Mouse (Mus musculus): ENCODE results near the gene Slc38a3. TPM values are rescaled to one million over a fixed set of nuclear protein-coding genes. Genes with fewer than 3 reads are reported as not detected.

The Slc38a3 gene
- polyA plus RNA-seq, 1 experiment from 2014 or later, result 7.2 TPM

DNA sequence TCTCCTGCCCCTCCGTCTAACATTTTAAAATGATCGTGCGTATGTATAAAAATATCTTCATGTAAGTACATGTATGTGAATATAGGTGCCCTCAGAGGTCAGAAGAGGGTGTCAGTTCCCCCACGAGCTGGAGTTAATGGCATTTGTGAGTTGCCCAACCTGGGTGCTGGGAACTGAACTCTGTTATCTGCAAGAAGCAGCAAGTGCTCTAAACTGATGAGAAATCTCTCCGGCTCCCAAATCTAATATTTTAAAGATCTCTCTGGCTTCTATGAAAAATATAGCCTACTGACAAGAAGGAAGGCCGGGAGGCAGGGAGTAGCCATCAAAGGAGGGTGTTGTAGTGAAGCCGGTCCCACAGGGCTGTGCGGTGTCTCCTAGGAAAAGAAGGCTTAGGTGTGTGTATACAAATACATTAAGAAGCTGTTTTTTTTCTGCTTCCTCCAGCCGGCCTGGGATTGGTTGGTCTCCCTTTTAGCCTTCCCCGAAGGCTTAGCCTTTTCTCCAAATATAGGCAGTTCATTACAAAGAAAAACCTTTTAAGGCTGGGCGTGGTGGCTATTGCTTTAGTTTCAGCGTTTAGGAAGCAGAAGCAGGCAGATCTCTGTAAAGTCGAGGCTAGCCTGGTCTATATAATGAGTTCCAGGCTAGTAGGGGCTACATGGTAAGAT is 25.7 kb downstream of the Slc38a3 start:
- Histone ChIP-seq H3K36me3 (ENCODE audit: control insufficient read depth, insufficient read depth, low read length) (no peaks in the 10 kb centered on the region), H3K27ac (ENCODE audit: low read depth, low read length) (no peak overlapping the region), H3K4me2 (ENCODE audit: low read depth) (peak overlapping the region; percentile 33; the same call in 1 of the 2 replicates), H3K27me3 (ENCODE audit: control insufficient read depth, insufficient read depth, low read length) (no peaks in the 10 kb centered on the region), H3K9ac (ENCODE audit: low read length) (no peak overlapping the region), H3K4me3 (ENCODE audit: low read depth, low read length) (no peak overlapping the region), H3K9me3 (ENCODE audit: control insufficient read depth, low read length) (no peaks in the 10 kb centered on the region), H3K4me1 (ENCODE audit: control insufficient read depth, insufficient read depth, low read length) (peaks cover 5% of the 10 kb centered on the region)
- DNase-seq (ENCODE audit: low spot score) (no peak), ATAC-seq (ENCODE audit: insufficient read depth, low FRiP score, low TSS enrichment) (no peak)
- 94% methylated on average over 13 of the region's 13 CpGs for WGBS

DNA sequence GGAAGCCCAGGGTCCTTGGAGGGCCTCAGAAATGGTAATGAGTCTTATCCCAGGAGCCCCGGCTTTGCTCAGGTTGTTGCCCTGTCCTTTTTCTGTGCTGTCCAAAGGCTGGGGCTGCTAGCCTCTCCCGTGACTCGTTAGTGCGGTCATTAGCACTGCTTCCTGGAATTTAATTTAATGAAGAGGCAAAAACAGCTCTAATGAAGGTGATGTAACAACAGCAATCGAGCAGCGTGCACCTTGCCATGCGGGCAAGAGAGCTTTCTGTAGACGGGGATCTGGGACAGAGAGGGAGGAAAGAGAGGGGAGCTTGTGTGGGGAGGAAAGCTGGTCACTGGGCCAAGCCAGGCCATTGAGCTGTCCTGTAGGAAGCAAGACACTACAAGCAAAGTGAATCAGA is 27.7 kb downstream of the Slc38a3 start:
- no peak overlapping the region for H3K4me2 ChIP-seq (ENCODE audit: low read depth)
- peaks cover 17% of the 10 kb centered on the region for H3K4me1 ChIP-seq (ENCODE audit: control insufficient read depth, insufficient read depth, low read length)
- no peaks in the 10 kb centered on the region for H3K36me3 ChIP-seq (ENCODE audit: control insufficient read depth, insufficient read depth, low read length)
- no peaks in the 10 kb centered on the region for H3K9me3 ChIP-seq (ENCODE audit: control insufficient read depth, low read length)
- H3K4me3 ChIP-seq (ENCODE audit: low read depth, low read length), result no peak overlapping the region
- 24% methylated on average over 8 of the region's 8 CpGs for WGBS
- H3K27ac ChIP-seq (ENCODE audit: low read depth, low read length), result no peak overlapping the region
- DNase-seq (ENCODE audit: low spot score), result no peak
- H3K9ac ChIP-seq (ENCODE audit: low read length), result peak overlapping the region; percentile 37
- ATAC-seq (ENCODE audit: insufficient read depth, low FRiP score, low TSS enrichment), result no peak
- no peaks in the 10 kb centered on the region for H3K27me3 ChIP-seq (ENCODE audit: control insufficient read depth, insufficient read depth, low read length)

DNA sequence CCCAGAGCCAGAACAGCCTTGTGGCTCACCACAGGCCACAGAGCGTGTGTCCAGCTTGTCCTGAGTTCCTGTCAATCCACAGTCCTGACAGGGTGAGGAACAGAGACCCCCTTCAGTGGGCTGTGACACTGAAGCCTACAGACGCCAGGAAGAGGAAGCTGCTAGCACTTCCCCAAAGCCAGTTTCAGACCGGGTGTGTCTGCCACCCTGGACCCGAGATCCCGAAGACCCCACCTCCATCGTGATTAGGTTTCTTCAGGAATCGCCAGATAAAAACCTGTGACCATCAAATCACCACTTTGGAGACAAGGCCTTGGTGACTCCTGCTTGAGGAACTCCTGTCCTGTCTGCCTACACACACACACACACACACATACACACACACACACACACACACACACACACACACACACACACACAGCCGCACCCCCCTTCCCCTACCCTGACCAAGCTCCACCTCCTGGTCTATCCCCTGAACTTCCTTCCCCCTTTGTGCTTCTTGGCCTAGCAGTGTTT is 29.0 kb downstream of the Slc38a3 start:
- Histone ChIP-seq H3K27me3 (ENCODE audit: control insufficient read depth, insufficient read depth, low read length) (no peaks in the 10 kb centered on the region), H3K4me2 (ENCODE audit: low read depth) (no peak overlapping the region), H3K4me3 (ENCODE audit: low read depth, low read length) (no peak overlapping the region), H3K9ac (ENCODE audit: low read length) (no peak overlapping the region), H3K36me3 (ENCODE audit: control insufficient read depth, insufficient read depth, low read length) (no peaks in the 10 kb centered on the region), H3K9me3 (ENCODE audit: control insufficient read depth, low read length) (no peaks in the 10 kb centered on the region), H3K4me1 (ENCODE audit: control insufficient read depth, insufficient read depth, low read length) (peaks cover 26% of the 10 kb centered on the region), H3K27ac (ENCODE audit: low read depth, low read length) (no peak overlapping the region)
- 40% methylated on average over 7 of the region's 8 CpGs for WGBS
- ATAC-seq (ENCODE audit: insufficient read depth, low FRiP score, low TSS enrichment) (no peak), DNase-seq (ENCODE audit: low spot score) (no peak)

DNA sequence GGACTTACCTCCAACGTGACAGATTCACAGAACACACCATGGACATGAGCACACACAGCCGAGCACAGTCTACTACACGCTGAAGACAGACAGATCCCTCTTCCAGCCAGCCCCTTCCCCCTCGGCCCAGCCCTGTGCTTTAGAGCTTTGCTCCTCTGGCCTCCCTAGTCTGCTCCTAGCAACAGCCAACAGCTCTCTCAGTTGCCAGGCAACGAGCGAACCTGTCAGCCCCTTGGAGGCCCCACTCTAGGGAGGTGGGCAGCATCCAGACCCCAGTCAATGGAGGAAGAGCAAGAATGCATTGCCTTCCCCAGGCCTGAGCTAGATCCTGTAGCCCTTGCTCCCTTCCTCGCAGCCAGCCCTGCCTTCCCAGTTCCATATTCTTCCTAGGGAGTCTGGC is 32.3 kb downstream of the Slc38a3 start:
- Histone ChIP-seq H3K4me1 (ENCODE audit: control insufficient read depth, insufficient read depth, low read length) (peaks cover 37% of the 10 kb centered on the region), H3K9ac (ENCODE audit: low read length) (peak overlapping the region; percentile 23; the same call in 1 of the 2 replicates), H3K4me2 (ENCODE audit: low read depth) (peak overlapping the region; percentile 27), H3K27me3 (ENCODE audit: control insufficient read depth, insufficient read depth, low read length) (no peaks in the 10 kb centered on the region), H3K9me3 (ENCODE audit: control insufficient read depth, low read length) (no peaks in the 10 kb centered on the region), H3K4me3 (ENCODE audit: low read depth, low read length) (no peak overlapping the region), H3K27ac (ENCODE audit: low read depth, low read length) (peak overlapping the region; percentile 72), H3K36me3 (ENCODE audit: control insufficient read depth, insufficient read depth, low read length) (no peaks in the 10 kb centered on the region)
- peak; percentile 61 for ATAC-seq (ENCODE audit: insufficient read depth, low FRiP score, low TSS enrichment)
- peak; percentile 84 for DNase-seq (ENCODE audit: low spot score)
- 23% methylated on average over 7 of the region's 7 CpGs for WGBS

DNA sequence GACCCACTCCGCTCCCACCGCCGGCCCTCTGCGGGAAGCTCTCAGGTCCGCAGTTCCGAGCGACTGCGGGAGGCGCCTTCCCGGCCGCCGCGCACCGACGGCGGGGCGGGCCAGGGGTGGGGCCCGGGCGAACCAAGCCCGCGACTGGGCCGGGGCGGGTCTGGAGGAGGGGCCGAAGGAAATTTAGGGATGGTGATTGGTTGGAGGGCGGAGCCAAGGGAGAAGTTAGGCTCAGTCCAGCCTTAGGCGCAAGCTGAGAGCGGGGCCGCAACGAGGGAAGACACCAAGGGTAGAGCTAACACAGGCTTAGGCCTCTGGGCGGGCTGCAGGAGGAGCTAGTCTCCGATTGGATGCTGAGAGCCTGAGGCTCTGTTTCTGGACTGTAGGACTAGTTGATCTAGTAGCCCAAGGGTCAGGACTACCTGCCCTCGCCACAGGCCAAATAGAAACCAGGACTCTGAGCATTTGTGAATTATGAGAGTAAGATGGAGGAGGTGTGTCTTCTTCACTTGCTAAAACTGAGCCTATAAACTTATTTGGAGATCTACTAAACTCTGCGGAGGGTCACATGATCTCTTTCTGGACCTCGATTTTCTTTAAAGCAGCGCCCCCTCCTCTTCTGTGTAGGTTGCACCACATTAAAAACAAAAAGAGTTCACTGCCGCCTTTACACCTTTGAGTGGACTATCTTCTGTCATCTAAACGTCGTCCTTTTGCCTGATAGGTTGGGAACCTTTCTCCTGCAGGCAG is 33.9 kb downstream of the Slc38a3 start, which contains the start of gene Gnai2:
Gene Gnai2 (minus strand): TSS at position 89 of the 750 bp plus-strand sequence.
- ATAC-seq (ENCODE audit: insufficient read depth, low FRiP score, low TSS enrichment), result peak; percentile 83
- peak; percentile 97 for DNase-seq (ENCODE audit: low spot score)
- peak within 1 kb of the TSS; percentile 77 for H3K4me2 ChIP-seq (ENCODE audit: low read depth)
- peaks cover 52% of the 10 kb centered on the region for H3K4me1 ChIP-seq (ENCODE audit: control insufficient read depth, insufficient read depth, low read length)
- H3K9ac ChIP-seq (ENCODE audit: low read length), result peak within 1 kb of the TSS; percentile 89
- H3K4me3 ChIP-seq (ENCODE audit: low read depth, low read length), result peak within 1 kb of the TSS; percentile 90
- no peaks in the 10 kb centered on the region for H3K36me3 ChIP-seq (ENCODE audit: control insufficient read depth, insufficient read depth, low read length)
- peak within 1 kb of the TSS; percentile 98 for H3K27ac ChIP-seq (ENCODE audit: low read depth, low read length)
- H3K27me3 ChIP-seq (ENCODE audit: control insufficient read depth, insufficient read depth, low read length), result no peaks in the 10 kb centered on the region
- WGBS, result 2% methylated on average over 37 of the region's 38 CpGs
- no peaks in the 10 kb centered on the region for H3K9me3 ChIP-seq (ENCODE audit: control insufficient read depth, low read length)

DNA sequence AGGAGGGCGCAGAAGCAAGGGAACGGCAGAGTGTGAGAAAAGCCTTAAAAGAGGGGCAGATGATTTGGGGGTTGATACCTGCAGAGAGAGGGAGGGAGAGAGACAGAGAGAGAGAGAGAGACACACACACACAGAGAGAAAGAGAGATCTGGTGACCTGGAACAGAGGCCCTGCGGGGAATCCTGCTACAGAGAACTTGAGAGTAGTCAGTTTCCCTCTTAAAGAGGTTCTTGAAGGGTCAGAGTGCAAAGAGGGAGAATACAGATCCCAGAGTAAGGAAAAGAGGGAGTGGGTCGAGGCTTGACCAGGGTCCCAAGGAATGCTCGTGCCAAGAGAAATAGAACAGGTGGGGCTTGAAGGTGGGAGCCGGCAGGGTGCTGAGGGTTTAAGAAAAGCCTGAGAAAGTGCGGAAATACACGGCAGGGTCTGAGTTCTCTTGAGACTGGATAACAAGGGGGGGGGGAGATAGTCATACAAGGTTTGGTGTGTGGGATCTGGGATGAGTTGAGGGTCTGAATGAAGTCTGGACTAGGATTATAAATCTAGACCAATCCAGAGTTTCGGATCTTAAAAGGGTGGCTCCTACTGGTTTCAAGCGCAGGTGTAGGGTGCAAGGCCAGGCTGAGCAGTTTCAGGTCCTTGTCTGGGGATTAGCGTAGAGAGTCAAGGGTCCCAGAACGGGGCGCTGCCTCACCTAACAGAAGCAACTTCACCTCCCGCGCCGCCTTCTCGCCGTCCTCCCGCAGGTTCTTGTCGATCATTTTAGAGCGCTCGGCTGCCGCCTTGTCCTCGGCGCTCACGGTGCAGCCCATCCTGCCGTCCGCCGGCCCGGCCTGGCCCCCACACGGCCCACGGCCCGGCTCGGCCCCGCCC is 34.7 kb downstream of the Slc38a3 start:
- no peak for DNase-seq (ENCODE audit: low spot score)
- Histone ChIP-seq H3K9ac (ENCODE audit: low read length) (peak overlapping the region; percentile 89), H3K27ac (ENCODE audit: low read depth, low read length) (peak overlapping the region; percentile 98), H3K4me2 (ENCODE audit: low read depth) (peak overlapping the region; percentile 77), H3K36me3 (ENCODE audit: control insufficient read depth, insufficient read depth, low read length) (no peaks in the 10 kb centered on the region), H3K4me3 (ENCODE audit: low read depth, low read length) (peak overlapping the region; percentile 90), H3K27me3 (ENCODE audit: control insufficient read depth, insufficient read depth, low read length) (no peaks in the 10 kb centered on the region), H3K9me3 (ENCODE audit: control insufficient read depth, low read length) (no peaks in the 10 kb centered on the region), H3K4me1 (ENCODE audit: control insufficient read depth, insufficient read depth, low read length) (peaks cover 57% of the 10 kb centered on the region)
- ATAC-seq (ENCODE audit: insufficient read depth, low FRiP score, low TSS enrichment), result no peak
- WGBS, result under 1% methylated on average over 35 of the region's 35 CpGs

DNA sequence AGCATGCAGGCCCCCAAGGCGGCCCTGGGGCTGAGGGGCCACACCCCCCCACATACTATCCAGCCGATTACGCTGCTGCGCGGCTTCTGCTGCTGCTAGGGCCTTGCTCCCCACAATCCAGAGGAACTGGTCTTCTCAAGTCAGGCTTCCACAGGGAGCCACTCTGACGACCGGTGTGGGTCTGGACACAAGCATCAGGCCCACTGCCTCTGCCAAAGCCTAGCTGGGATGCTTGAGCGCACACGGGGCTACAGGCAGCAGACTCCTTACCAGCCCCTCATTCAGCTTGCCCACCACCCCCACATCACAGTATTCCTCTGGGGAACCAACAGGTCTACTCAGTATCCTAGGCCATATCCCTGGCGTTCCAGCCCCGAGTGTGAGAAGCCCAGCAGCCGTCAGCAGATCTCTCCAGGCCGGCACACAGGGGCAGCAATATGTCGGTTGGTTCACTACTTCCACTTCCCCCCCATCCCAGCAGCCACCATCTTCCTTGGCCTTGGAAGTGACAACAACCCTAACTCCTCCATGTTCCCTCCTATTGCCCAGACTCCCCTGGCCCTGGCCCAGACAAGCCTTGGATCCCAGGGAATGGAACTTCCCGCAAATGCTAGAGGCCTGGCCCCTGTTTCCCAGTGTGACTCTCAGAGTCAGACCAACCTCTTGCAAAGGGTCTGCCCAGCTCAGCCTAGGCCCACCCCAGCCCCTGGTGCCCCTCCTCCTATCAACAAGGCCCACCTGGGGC is 35.5 kb downstream of the Slc38a3 start:
- peak overlapping the region; percentile 77 for H3K4me2 ChIP-seq (ENCODE audit: low read depth)
- WGBS, result under 1% methylated on average over 15 of the region's 15 CpGs
- no peaks in the 10 kb centered on the region for H3K36me3 ChIP-seq (ENCODE audit: control insufficient read depth, insufficient read depth, low read length)
- DNase-seq (ENCODE audit: low spot score), result peak; percentile 49
- peak overlapping the region; percentile 89 for H3K9ac ChIP-seq (ENCODE audit: low read length)
- no peaks in the 10 kb centered on the region for H3K9me3 ChIP-seq (ENCODE audit: control insufficient read depth, low read length)
- H3K4me3 ChIP-seq (ENCODE audit: low read depth, low read length), result peak overlapping the region; percentile 90
- H3K27ac ChIP-seq (ENCODE audit: low read depth, low read length), result peak overlapping the region; percentile 98
- H3K27me3 ChIP-seq (ENCODE audit: control insufficient read depth, insufficient read depth, low read length), result no peaks in the 10 kb centered on the region
- no peak for ATAC-seq (ENCODE audit: insufficient read depth, low FRiP score, low TSS enrichment)
- peaks cover 65% of the 10 kb centered on the region for H3K4me1 ChIP-seq (ENCODE audit: control insufficient read depth, insufficient read depth, low read length)

Data from neural tube, embryonic 11.5 days (tissue).